ENCODE assay signal across 9 mouse cellular contexts in the genomic region with DNA sequence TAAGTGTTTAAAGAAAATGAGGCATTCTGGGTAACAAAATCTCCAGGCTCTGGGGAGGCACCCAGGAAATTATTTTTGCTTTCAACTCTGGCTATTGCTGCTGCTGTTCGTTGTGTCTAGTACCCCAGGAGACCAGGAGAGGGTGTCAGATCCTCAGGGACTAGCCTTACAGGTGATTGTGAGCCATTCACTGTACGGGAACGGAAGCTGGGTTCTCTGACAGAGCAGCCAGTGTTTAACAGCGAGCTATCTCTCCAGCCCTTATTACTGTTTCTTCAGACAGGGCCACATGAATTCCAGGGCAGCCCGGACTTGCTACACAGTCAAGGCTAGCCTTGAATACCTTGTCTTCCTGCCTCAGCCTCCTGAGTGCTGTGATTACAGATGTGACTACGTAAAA.
DNase-seq lines count a peak whose midpoint lies in the region; ATAC-seq and TF ChIP-seq lines count a peak whose summit lies in the region.
"Had no signal": no experiment of that assay in that cellular context is flagged by ENCODE, and none has a peak within 500 bp of the region (broad histone marks: within the 10 kb centered on the region; RNA-seq: fewer than 3 reads in every experiment).

No protein-coding gene starts in this region.

- TF ChIP-seq POLR2A in small intestine, adult 2 months (IDR thresholded peaks at IDR 0.05; ENCODE audit: low read depth, low read length) = no peak

- H3K36me3 ChIP-seq in heart, embryonic 11.5 days (ENCODE audit: control insufficient read depth, insufficient read depth, low read length) = no peaks in the 10 kb centered on the region
- H3K36me3 ChIP-seq in small intestine, adult 2 months (ENCODE audit: control insufficient read depth, insufficient read depth, low read length) = no peaks in the 10 kb centered on the region
- no peaks in the 10 kb centered on the region for H3K36me3 ChIP-seq in midbrain, embryonic 13.5 days
- H3K36me3 ChIP-seq in hindbrain, embryonic 11.5 days (ENCODE audit: control insufficient read depth, insufficient read depth, low read length) = no peaks in the 10 kb centered on the region

- H3K27me3 ChIP-seq in heart, embryonic 11.5 days (ENCODE audit: control insufficient read depth, insufficient read depth, low read length) = no peaks in the 10 kb centered on the region
- H3K27me3 ChIP-seq in small intestine, adult 2 months (ENCODE audit: control insufficient read depth, insufficient read depth, low read length) = no peaks in the 10 kb centered on the region
- H3K27me3 ChIP-seq in midbrain, embryonic 13.5 days = no peaks in the 10 kb centered on the region
- H3K27me3 ChIP-seq in hindbrain, embryonic 11.5 days (ENCODE audit: control insufficient read depth, insufficient read depth, low read length) = no peaks in the 10 kb centered on the region
- H3K27me3 ChIP-seq: heart, embryonic 13.5 days had no signal

- no peak overlapping the region for H3K4me3 ChIP-seq in heart, embryonic 11.5 days (ENCODE audit: low read depth, low read length)
- no peak overlapping the region for H3K4me3 ChIP-seq in small intestine, adult 2 months (ENCODE audit: low read depth, low read length)
- H3K4me3 ChIP-seq in midbrain, embryonic 13.5 days (replicated peaks) = no peak overlapping the region
- H3K4me3 ChIP-seq in hindbrain, embryonic 11.5 days (ENCODE audit: low read depth, low read length) = no peak overlapping the region
- H3K4me3 ChIP-seq: heart, embryonic 13.5 days had no signal

- 47% methylated on average over 6 of the region's 6 CpGs for WGBS in heart, embryonic 11.5 days (ENCODE audit: insufficient replicate concordance)
- 26% methylated on average over 6 of the region's 6 CpGs for WGBS in small intestine, adult 2 months
- WGBS in midbrain, embryonic 13.5 days = 64% methylated on average over 6 of the region's 6 CpGs
- 64% methylated on average over 6 of the region's 6 CpGs for WGBS in hindbrain, embryonic 11.5 days

- H3K9ac ChIP-seq in heart, embryonic 11.5 days (ENCODE audit: low read depth, low read length) = no peak overlapping the region
- H3K9ac ChIP-seq in midbrain, embryonic 13.5 days (replicated peaks) = no peak overlapping the region
- H3K9ac ChIP-seq in hindbrain, embryonic 11.5 days (ENCODE audit: low read depth, low read length) = no peak overlapping the region
- H3K9ac ChIP-seq: heart, embryonic 13.5 days had no signal

- no peaks in the 10 kb centered on the region for H3K9me3 ChIP-seq in heart, embryonic 11.5 days (replicated peaks; ENCODE audit: control insufficient read depth, low read length)
- no peaks in the 10 kb centered on the region for H3K9me3 ChIP-seq in midbrain, embryonic 13.5 days
- no peaks in the 10 kb centered on the region for H3K9me3 ChIP-seq in hindbrain, embryonic 11.5 days (ENCODE audit: control insufficient read depth, low read length)
- H3K9me3 ChIP-seq: heart, embryonic 13.5 days had no signal

- H3K4me1 ChIP-seq in heart, embryonic 11.5 days (ENCODE audit: control insufficient read depth, insufficient read depth, low read length) = peaks cover 23% of the 10 kb centered on the region
- peaks cover 23% of the 10 kb centered on the region for H3K4me1 ChIP-seq in small intestine, adult 2 months (ENCODE audit: control insufficient read depth, insufficient read depth, insufficient read length, low read length)
- peaks cover 7% of the 10 kb centered on the region for H3K4me1 ChIP-seq in midbrain, embryonic 13.5 days (replicated peaks)
- 0 out of 2 replicates have a peak, but pooled peaks cover 3% of the 10 kb centered on the region for H3K4me1 ChIP-seq in hindbrain, embryonic 11.5 days (replicated peaks; ENCODE audit: control insufficient read depth, insufficient read depth, low read length)

- no peak for ATAC-seq in heart, embryonic 11.5 days (replicated peaks; ENCODE audit: insufficient number of reproducible peaks, low FRiP score, low TSS enrichment)
- ATAC-seq in midbrain, embryonic 13.5 days = no peak
- no peak for ATAC-seq in hindbrain, embryonic 11.5 days (ENCODE audit: low FRiP score)

- peak; percentile 52 to 66 for DNase-seq in heart, adult 18-20 months
- peak; percentile 16 for DNase-seq in right cerebral cortex, postnatal 25 days
- DNase-seq in right cerebral cortex, postnatal 36 days (ENCODE audit: low spot score in 2 of 2) = no peak
- DNase-seq in brain, adult 2 months (ENCODE audit: low read depth, low spot score) = peak; percentile 66
- no peak for DNase-seq in hindbrain, embryonic 11.5 days (ENCODE audit: low spot score)

- H3K4me2 ChIP-seq in heart, embryonic 11.5 days = no peak overlapping the region
- H3K4me2 ChIP-seq in midbrain, embryonic 13.5 days (replicated peaks) = no peak overlapping the region
- H3K4me2 ChIP-seq in hindbrain, embryonic 11.5 days (replicated peaks; ENCODE audit: low read depth, low read length) = no peak overlapping the region
- H3K4me2 ChIP-seq: heart, embryonic 13.5 days had no signal

- H3K27ac ChIP-seq in heart, embryonic 11.5 days (ENCODE audit: low read depth, low read length) = no peak overlapping the region
- H3K27ac ChIP-seq in small intestine, adult 2 months (ENCODE audit: insufficient read depth, low read depth, low read length) = peak overlapping the region; percentile 30; the same call in 1 of the 2 replicates
- H3K27ac ChIP-seq in midbrain, embryonic 13.5 days = no peak overlapping the region
- H3K27ac ChIP-seq in hindbrain, embryonic 11.5 days (ENCODE audit: low read depth, low read length) = no peak overlapping the region
- H3K27ac ChIP-seq: heart, embryonic 13.5 days had no signal

- peak; percentile 62; the same call in 1 of the 2 replicates for TF ChIP-seq CTCF in small intestine, adult 2 months (IDR thresholded peaks at IDR 0.05; ENCODE audit: extremely low read depth, insufficient read length, insufficient replicate concordance, low read depth, low read length)

Comparison
In these comparisons a context has a peak if more than half of its experiments do, and no peak if none do; other contexts are left out.
1. DNase-seq: peak in heart, adult 18-20 months (2 of 2), right cerebral cortex, postnatal 25 days (single experiment) and brain, adult 2 months (single experiment); none in right cerebral cortex, postnatal 36 days (0 of 2) and hindbrain, embryonic 11.5 days (single experiment).